Mouse (Mus musculus): Measurements from ENCODE around the gene 4930558C23Rik.
"Not testable (repeated sequence)": the region's sequence is repeated elsewhere in the genome, so short reads cannot be mapped to it uniquely, and the experiment has no call there.

Gene 4930558C23Rik

GRCm38 (mm10) chr3:95402741-95403140 lies at the start of gene 4930558C23Rik:
Gene 4930558C23Rik (minus strand): TSS chr3:95402841.
- no peak for DNase-seq

GRCm38 (mm10) chr3:95450915-95451314 lies 48.3 kb upstream of the 4930558C23Rik start:
- DNase-seq = no peak

GRCm38 (mm10) chr3:95450408-95450807 lies 47.8 kb upstream of the 4930558C23Rik start:
- DNase-seq = peak; percentile 60

- no peak for DNase-seq
These were observed 42.7 kb upstream of the 4930558C23Rik start for GRCm38 (mm10) chr3:95445311-95445710.

- DNase-seq = no peak
These were observed 39.9 kb upstream of the 4930558C23Rik start for GRCm38 (mm10) chr3:95442406-95443117.

GRCm38 (mm10) chr3:95439670-95440069 lies 37.0 kb upstream of the 4930558C23Rik start:
- DNase-seq = no peak

- not testable (repeated sequence) for DNase-seq
These were observed 36.0 kb upstream of the 4930558C23Rik start for GRCm38 (mm10) chr3:95438636-95439035.

- DNase-seq = no peak
These were observed 32.9 kb upstream of the 4930558C23Rik start for GRCm38 (mm10) chr3:95435561-95435960.

GRCm38 (mm10) chr3:95434983-95435370 lies 32.3 kb upstream of the 4930558C23Rik start:
- DNase-seq = peak; percentile 25

- DNase-seq = peak; percentile 97
These were observed 31.7 kb upstream of the 4930558C23Rik start, which contains the start of gene Arnt for GRCm38 (mm10) chr3:95434136-95434982. Gene Arnt (plus strand): TSS chr3:95434388.

- DNase-seq = no peak
These were observed 30.8 kb upstream of the 4930558C23Rik start for GRCm38 (mm10) chr3:95433301-95433915.

- not testable (repeated sequence) for DNase-seq
These were observed 25.8 kb upstream of the 4930558C23Rik start for GRCm38 (mm10) chr3:95428423-95428822.

GRCm38 (mm10) chr3:95427891-95428238 lies 25.2 kb upstream of the 4930558C23Rik start:
- DNase-seq = peak; percentile 23

- not testable (repeated sequence) for DNase-seq
These were observed 24.7 kb upstream of the 4930558C23Rik start for GRCm38 (mm10) chr3:95427117-95427890.

- not testable (repeated sequence) for DNase-seq
These were observed 23.8 kb upstream of the 4930558C23Rik start for GRCm38 (mm10) chr3:95426476-95426875.

GRCm38 (mm10) chr3:95417866-95418265 lies 15.2 kb upstream of the 4930558C23Rik start:
- DNase-seq = no peak

- DNase-seq = no peak
These were observed 9.6 kb upstream of the 4930558C23Rik start for GRCm38 (mm10) chr3:95412268-95412667.

- DNase-seq = no peak
These were observed 6.2 kb upstream of the 4930558C23Rik start for GRCm38 (mm10) chr3:95408852-95409251.

GRCm38 (mm10) chr3:95407728-95408127 lies 5.1 kb upstream of the 4930558C23Rik start:
- DNase-seq = no peak

- DNase-seq = no peak
These were observed 8.3 kb downstream of the 4930558C23Rik start for GRCm38 (mm10) chr3:95394385-95394784.

GRCm38 (mm10) chr3:95385401-95386075 lies 17.1 kb downstream of the 4930558C23Rik start:
- DNase-seq = no peak

- DNase-seq = no peak
These were observed 29.4 kb downstream of the 4930558C23Rik start for GRCm38 (mm10) chr3:95373208-95373607.

Data from embryo, embryonic 11 days (tissue).